Mouse (Mus musculus): ENCODE data around the gene Ric1. TPM values are rescaled to one million over a fixed set of nuclear protein-coding genes. Genes with fewer than 3 reads are reported as not detected.
"Not testable (repeated sequence)": the region's sequence is repeated elsewhere in the genome, so short reads cannot be mapped to it uniquely, and the experiment has no call there.

Gene Ric1
- total and polyA plus RNA-seq, 2 experiments from 2014 or later, result 10.4 to 38.0 TPM

GRCm38 (mm10) chr19:29518409-29518808 is 3.7 kb upstream of the Ric1 start:
- 92% methylated on average over 7 of the region's 7 CpGs for WGBS
- H3K36me3 ChIP-seq (ENCODE audit: insufficient read depth), result no peaks in the 10 kb centered on the region
- ATAC-seq (no peak), DNase-seq (no peak)
- no peaks in the 10 kb centered on the region for H3K9me3 ChIP-seq (ENCODE audit: low read length)
- 0 out of 2 replicates have a peak, but pooled peaks cover 5% of the 10 kb centered on the region for H3K4me1 ChIP-seq (ENCODE audit: insufficient read depth)
- TF ChIP-seq CTCF (IDR thresholded peaks at IDR 0.05; ENCODE audit: low read depth), result no peak
- H3K4me2 ChIP-seq (ENCODE audit: low read depth), result no peak overlapping the region
- H3K27ac ChIP-seq (ENCODE audit: low read depth, low read length), result no peak overlapping the region
- H3K9ac ChIP-seq, result no peak overlapping the region
- no peaks in the 10 kb centered on the region for H3K27me3 ChIP-seq (ENCODE audit: insufficient read depth, low read length)
- H3K4me3 ChIP-seq (ENCODE audit: low read depth, low read length), result no peak overlapping the region

- Histone ChIP-seq H3K27ac (ENCODE audit: low read depth, low read length) (no peak overlapping the region), H3K9me3 (ENCODE audit: low read length) (no peaks in the 10 kb centered on the region), H3K4me1 (ENCODE audit: insufficient read depth) (0 out of 2 replicates have a peak, but pooled peaks cover 5% of the 10 kb centered on the region), H3K27me3 (ENCODE audit: insufficient read depth, low read length) (no peaks in the 10 kb centered on the region), H3K4me2 (ENCODE audit: low read depth) (no peak overlapping the region), H3K36me3 (ENCODE audit: insufficient read depth) (no peaks in the 10 kb centered on the region), H3K4me3 (ENCODE audit: low read depth, low read length) (no peak overlapping the region), H3K9ac (no peak overlapping the region)
- 76% methylated on average over 4 of the region's 4 CpGs for WGBS
- no peak for DNase-seq
- no peak for TF ChIP-seq CTCF (IDR thresholded peaks at IDR 0.05; ENCODE audit: low read depth)
- ATAC-seq, result no peak
These were observed 3.2 kb upstream of the Ric1 start for GRCm38 (mm10) chr19:29518922-29519321.

- WGBS, result 41% methylated on average over 10 of the region's 10 CpGs
- Histone ChIP-seq H3K27me3 (ENCODE audit: insufficient read depth, low read length) (no peaks in the 10 kb centered on the region), H3K9ac (peak overlapping the region; percentile 78; the same call in 1 of the 2 replicates), H3K4me1 (ENCODE audit: insufficient read depth) (0 out of 2 replicates have a peak, but pooled peaks cover 5% of the 10 kb centered on the region), H3K4me3 (ENCODE audit: low read depth, low read length) (peak overlapping the region; percentile 82; the same call in 1 of the 2 replicates), H3K27ac (ENCODE audit: low read depth, low read length) (0 out of 2 replicates have a peak overlapping the region, but pooled peaks have one; percentile 90), H3K4me2 (ENCODE audit: low read depth) (peak overlapping the region; percentile 88), H3K36me3 (ENCODE audit: insufficient read depth) (no peaks in the 10 kb centered on the region), H3K9me3 (ENCODE audit: low read length) (no peaks in the 10 kb centered on the region)
- DNase-seq, result no peak
- ATAC-seq, result no peak
- TF ChIP-seq CTCF (IDR thresholded peaks at IDR 0.05; ENCODE audit: low read depth), result no peak
These were observed 1.0 kb upstream of the Ric1 start for GRCm38 (mm10) chr19:29520996-29521560.

- Histone ChIP-seq H3K27me3 (ENCODE audit: insufficient read depth, low read length) (no peaks in the 10 kb centered on the region), H3K4me1 (ENCODE audit: insufficient read depth) (0 out of 2 replicates have a peak, but pooled peaks cover 5% of the 10 kb centered on the region), H3K27ac (ENCODE audit: low read depth, low read length) (peak overlapping the region; percentile 90), H3K36me3 (ENCODE audit: insufficient read depth) (no peaks in the 10 kb centered on the region), H3K4me3 (ENCODE audit: low read depth, low read length) (peak overlapping the region; percentile 82), H3K9ac (peak overlapping the region; percentile 78), H3K9me3 (ENCODE audit: low read length) (no peaks in the 10 kb centered on the region), H3K4me2 (ENCODE audit: low read depth) (peak overlapping the region; percentile 88)
- ATAC-seq, result peak; percentile 72
- peak; percentile 24 for DNase-seq
- WGBS, result 3% methylated on average over 90 of the region's 92 CpGs
- TF ChIP-seq CTCF (IDR thresholded peaks at IDR 0.05; ENCODE audit: low read depth), result no peak
These were observed 555 bp downstream of the Ric1 start for GRCm38 (mm10) chr19:29522445-29523229.

GRCm38 (mm10) chr19:29523230-29523582 is 1.1 kb downstream of the Ric1 start:
- peak; percentile 3 for DNase-seq
- no peak for ATAC-seq
- no peak for TF ChIP-seq CTCF (IDR thresholded peaks at IDR 0.05; ENCODE audit: low read depth)
- WGBS, result 0% methylated on average over 9 of the region's 9 CpGs
- no peaks in the 10 kb centered on the region for H3K36me3 ChIP-seq (ENCODE audit: insufficient read depth)
- H3K4me3 ChIP-seq (ENCODE audit: low read depth, low read length), result peak overlapping the region; percentile 82
- no peaks in the 10 kb centered on the region for H3K9me3 ChIP-seq (ENCODE audit: low read length)
- peak overlapping the region; percentile 88 for H3K4me2 ChIP-seq (ENCODE audit: low read depth)
- 0 out of 2 replicates have a peak, but pooled peaks cover 5% of the 10 kb centered on the region for H3K4me1 ChIP-seq (ENCODE audit: insufficient read depth)
- no peaks in the 10 kb centered on the region for H3K27me3 ChIP-seq (ENCODE audit: insufficient read depth, low read length)
- peak overlapping the region; percentile 78 for H3K9ac ChIP-seq
- H3K27ac ChIP-seq (ENCODE audit: low read depth, low read length), result peak overlapping the region; percentile 35; the same call in 1 of the 2 replicates

DNA sequence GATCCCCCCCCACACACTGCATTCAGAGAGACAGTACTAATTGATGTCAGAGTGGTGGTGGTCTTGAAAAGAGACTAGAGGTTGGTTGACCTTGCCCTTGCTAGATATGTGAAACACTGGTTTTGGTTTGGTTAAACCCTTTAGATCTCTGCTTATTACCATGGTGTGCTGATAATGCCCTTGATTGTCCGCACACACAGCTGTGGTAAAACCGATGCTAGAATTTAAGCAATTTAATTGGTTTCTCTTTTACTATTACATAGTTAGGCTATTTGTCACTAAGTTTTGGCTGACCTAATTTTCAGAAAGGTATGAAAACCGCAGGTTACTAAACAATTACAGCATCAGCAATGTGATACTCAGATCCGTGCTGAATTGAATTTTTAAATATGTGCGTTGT is 1.6 kb downstream of the Ric1 start:
- H3K9ac ChIP-seq, result no peak overlapping the region
- no peaks in the 10 kb centered on the region for H3K27me3 ChIP-seq (ENCODE audit: insufficient read depth, low read length)
- peak overlapping the region; percentile 88 for H3K4me2 ChIP-seq (ENCODE audit: low read depth)
- DNase-seq, result no peak
- H3K36me3 ChIP-seq (ENCODE audit: insufficient read depth), result no peaks in the 10 kb centered on the region
- H3K27ac ChIP-seq (ENCODE audit: low read depth, low read length), result no peak overlapping the region
- peak overlapping the region; percentile 82 for H3K4me3 ChIP-seq (ENCODE audit: low read depth, low read length)
- 0 out of 2 replicates have a peak, but pooled peaks cover 5% of the 10 kb centered on the region for H3K4me1 ChIP-seq (ENCODE audit: insufficient read depth)
- no peak for ATAC-seq
- no peak for TF ChIP-seq CTCF (IDR thresholded peaks at IDR 0.05; ENCODE audit: low read depth)
- WGBS, result 42% methylated on average over 5 of the region's 5 CpGs
- no peaks in the 10 kb centered on the region for H3K9me3 ChIP-seq (ENCODE audit: low read length)

- no peak for ATAC-seq
- H3K9ac ChIP-seq, result no peak overlapping the region
- 0 out of 2 replicates have a peak, but pooled peaks cover 5% of the 10 kb centered on the region for H3K4me1 ChIP-seq (ENCODE audit: insufficient read depth)
- no peak for TF ChIP-seq CTCF (IDR thresholded peaks at IDR 0.05; ENCODE audit: low read depth)
- H3K27me3 ChIP-seq (ENCODE audit: insufficient read depth, low read length), result no peaks in the 10 kb centered on the region
- 66% methylated on average over 4 of the region's 4 CpGs for WGBS
- H3K27ac ChIP-seq (ENCODE audit: low read depth, low read length), result no peak overlapping the region
- no peaks in the 10 kb centered on the region for H3K9me3 ChIP-seq (ENCODE audit: low read length)
- H3K4me2 ChIP-seq (ENCODE audit: low read depth), result no peak overlapping the region
- H3K36me3 ChIP-seq (ENCODE audit: insufficient read depth), result no peaks in the 10 kb centered on the region
- DNase-seq, result no peak
- H3K4me3 ChIP-seq (ENCODE audit: low read depth, low read length), result no peak overlapping the region
These were observed 2.5 kb downstream of the Ric1 start for GRCm38 (mm10) chr19:29524614-29525013.

- not testable (repeated sequence) for H3K4me3 ChIP-seq (ENCODE audit: low read depth, low read length); H3K4me1 ChIP-seq (ENCODE audit: insufficient read depth); H3K9me3 ChIP-seq (ENCODE audit: low read length); H3K4me2 ChIP-seq (ENCODE audit: low read depth); ATAC-seq; H3K27ac ChIP-seq (ENCODE audit: low read depth, low read length); H3K36me3 ChIP-seq (ENCODE audit: insufficient read depth); DNase-seq; H3K9ac ChIP-seq; H3K27me3 ChIP-seq (ENCODE audit: insufficient read depth, low read length)
- WGBS, result 91% methylated on average over 4 of the region's 4 CpGs
These were observed 3.5 kb downstream of the Ric1 start for GRCm38 (mm10) chr19:29525588-29525987.
